Comparison of ENCODE assay signal across 10 mouse cellular contexts in genomic region chr5:114591151-114591561, GRCm38 (mm10). TPM values are rescaled to one million over a fixed set of nuclear protein-coding genes. Genes with fewer than 3 reads are reported as not detected.
DNase-seq lines count a peak whose midpoint lies in the region; ATAC-seq and TF ChIP-seq lines count a peak whose summit lies in the region.
"Had no signal": no experiment of that assay in that cellular context is flagged by ENCODE, and none has a peak within 500 bp of the region (broad histone marks: within the 10 kb centered on the region; RNA-seq: fewer than 3 reads in every experiment).

No protein-coding gene starts in this region.

- DNase-seq in hindbrain, embryonic 10.5 days (ENCODE audit: low spot score), result no peak
- DNase-seq in G1E (ENCODE audit: low spot score), result peak; percentile 88
- no peak for DNase-seq in forebrain, embryonic 11.5 days (ENCODE audit: low spot score)
- no peak for DNase-seq in cerebellum, postnatal 4 days (ENCODE audit: low spot score in 2 of 2)
- no peak for DNase-seq in layer of hippocampus, adult 8-10 months (ENCODE audit: low spot score in 2 of 2)
- no peak for DNase-seq in T-cell, adult 2 months (ENCODE audit: low spot score)

- TF ChIP-seq CTCF in G1E (IDR thresholded peaks at IDR 0.05; ENCODE audit: low read depth, low read length), result no peak

- no peak overlapping the region for H3K9ac ChIP-seq in hindbrain, embryonic 16.5 days (ENCODE audit: low read depth, low read length)
- no peak overlapping the region for H3K9ac ChIP-seq in forebrain, embryonic 11.5 days (ENCODE audit: low read length)
- H3K9ac ChIP-seq in liver, embryonic 15.5 days, result no peak overlapping the region
- H3K9ac ChIP-seq: limb, embryonic 12.5 days had no signal

- no peak overlapping the region for H3K4me2 ChIP-seq in hindbrain, embryonic 16.5 days (ENCODE audit: low read length)
- no peak overlapping the region for H3K4me2 ChIP-seq in forebrain, embryonic 11.5 days (ENCODE audit: low read depth, low read length, severe bottlenecking)
- peak overlapping the region; percentile 31 for H3K4me2 ChIP-seq in liver, embryonic 15.5 days
- H3K4me2 ChIP-seq: limb, embryonic 12.5 days had no signal

- WGBS in hindbrain, embryonic 10.5 days, result 44% methylated on average over 15 of the region's 15 CpGs
- WGBS in hindbrain, embryonic 16.5 days, result 31% methylated on average over 15 of the region's 15 CpGs
- WGBS in forebrain, embryonic 11.5 days, result 56% methylated on average over 15 of the region's 15 CpGs
- 7% methylated on average over 15 of the region's 15 CpGs for WGBS in liver, embryonic 15.5 days (ENCODE audit: insufficient replicate concordance)

- H3K27ac ChIP-seq in hindbrain, embryonic 10.5 days, result peak overlapping the region; percentile 83
- no peak overlapping the region for H3K27ac ChIP-seq in hindbrain, embryonic 16.5 days (ENCODE audit: low read depth, low read length)
- H3K27ac ChIP-seq in forebrain, embryonic 11.5 days (ENCODE audit: low read depth, low read length), result peak overlapping the region; percentile 34
- no peak overlapping the region for H3K27ac ChIP-seq in liver, embryonic 15.5 days (replicated peaks)
- H3K27ac ChIP-seq: limb, embryonic 12.5 days had no signal

- H3K9me3 ChIP-seq in hindbrain, embryonic 10.5 days, result no peaks in the 10 kb centered on the region
- H3K9me3 ChIP-seq in hindbrain, embryonic 16.5 days (ENCODE audit: control insufficient read depth, low read length), result no peaks in the 10 kb centered on the region
- H3K9me3 ChIP-seq in G1E (replicated peaks), result no peaks in the 10 kb centered on the region
- H3K9me3 ChIP-seq in forebrain, embryonic 11.5 days (ENCODE audit: control insufficient read depth, low read length), result no peaks in the 10 kb centered on the region
- no peaks in the 10 kb centered on the region for H3K9me3 ChIP-seq in liver, embryonic 15.5 days (replicated peaks)
- H3K9me3 ChIP-seq: limb, embryonic 12.5 days had no signal

- ATAC-seq in hindbrain, embryonic 16.5 days, result no peak; the same call in 1 of the 2 replicates
- peak; percentile 87 for ATAC-seq in G1E (ENCODE audit: extremely low read depth, insufficient number of reproducible peaks, low FRiP score, poor library complexity, severe bottlenecking)
- no peak for ATAC-seq in forebrain, embryonic 11.5 days (replicated peaks; ENCODE audit: low FRiP score)
- ATAC-seq in liver, embryonic 15.5 days (ENCODE audit: insufficient read depth), result peak; percentile 46
- ATAC-seq: inflammation-experienced regulatory T-cells, adult 6 months had no signal

- H3K36me3 ChIP-seq in hindbrain, embryonic 10.5 days, result peaks cover 23% of the 10 kb centered on the region
- peaks cover 9% of the 10 kb centered on the region; the same call in 1 of the 2 replicates for H3K36me3 ChIP-seq in hindbrain, embryonic 16.5 days (ENCODE audit: control insufficient read depth, insufficient read depth, low read length)
- H3K36me3 ChIP-seq in G1E (replicated peaks), result peaks cover 31% of the 10 kb centered on the region
- H3K36me3 ChIP-seq in forebrain, embryonic 11.5 days (ENCODE audit: control insufficient read depth, insufficient read depth, low read length), result no peaks in the 10 kb centered on the region
- H3K36me3 ChIP-seq in liver, embryonic 15.5 days (replicated peaks), result no peaks in the 10 kb centered on the region
- H3K36me3 ChIP-seq: limb, embryonic 12.5 days had no signal

- peaks cover 10% of the 10 kb centered on the region for H3K27me3 ChIP-seq in hindbrain, embryonic 10.5 days (ENCODE audit: insufficient read depth, poor library complexity, severe bottlenecking)
- no peaks in the 10 kb centered on the region for H3K27me3 ChIP-seq in hindbrain, embryonic 16.5 days (replicated peaks; ENCODE audit: control insufficient read depth, insufficient read depth, low read length)
- H3K27me3 ChIP-seq in G1E (ENCODE audit: insufficient read depth, low read length), result peaks cover 28% of the 10 kb centered on the region
- H3K27me3 ChIP-seq in forebrain, embryonic 11.5 days (ENCODE audit: control insufficient read depth, insufficient read depth, low read length), result no peaks in the 10 kb centered on the region
- H3K27me3 ChIP-seq in liver, embryonic 15.5 days, result no peaks in the 10 kb centered on the region

- no peak overlapping the region for H3K4me3 ChIP-seq in hindbrain, embryonic 10.5 days
- no peak overlapping the region for H3K4me3 ChIP-seq in hindbrain, embryonic 16.5 days (ENCODE audit: low read length)
- H3K4me3 ChIP-seq in G1E (ENCODE audit: low read depth, low read length), result peak overlapping the region; percentile 59; the same call in 1 of the 2 replicates
- no peak overlapping the region for H3K4me3 ChIP-seq in forebrain, embryonic 11.5 days (ENCODE audit: low read depth, low read length)
- H3K4me3 ChIP-seq in liver, embryonic 15.5 days (replicated peaks), result no peak overlapping the region
- H3K4me3 ChIP-seq: limb, embryonic 12.5 days had no signal

- H3K4me1 ChIP-seq in hindbrain, embryonic 10.5 days (replicated peaks), result peaks cover 97% of the 10 kb centered on the region
- H3K4me1 ChIP-seq in hindbrain, embryonic 16.5 days (ENCODE audit: control insufficient read depth, insufficient read depth, low read depth, low read length), result peaks cover 59% of the 10 kb centered on the region
- H3K4me1 ChIP-seq in G1E (ENCODE audit: insufficient read depth, low read depth, low read length), result peaks cover 60% of the 10 kb centered on the region
- H3K4me1 ChIP-seq in forebrain, embryonic 11.5 days (replicated peaks; ENCODE audit: control insufficient read depth, insufficient read depth, low read length), result peaks cover 55% of the 10 kb centered on the region
- peaks cover 74% of the 10 kb centered on the region for H3K4me1 ChIP-seq in liver, embryonic 15.5 days (replicated peaks)

RNA-seq across cellular contexts. Expression of gene Fam222a, which starts 23.3 kb away (rescaled TPM):
- 3.9 and 6.5 TPM in 2 replicates for polyA plus RNA-seq in hindbrain, embryonic 10.5 days (2016; fragmentation: Nextera tagmentation; extraction: Ambion mirVana)
- polyA plus RNA-seq in hindbrain, embryonic 16.5 days (2015; fragmentation: Nextera tagmentation; extraction: Ambion mirVana), result 4.7 and 4.9 TPM in 2 replicates
- total RNA-seq in G1E (2014; fragmentation: Nextera tagmentation) (3.2 and 3.8 TPM in 2 replicates), G1E (2017) (0.12 and 0.71 TPM in 2 replicates)
- 6.9 and 7.3 TPM in 2 replicates for polyA plus RNA-seq in G1E (2012)
- polyA plus RNA-seq in forebrain, embryonic 11.5 days (2014; fragmentation: Nextera tagmentation; extraction: Ambion mirVana), result 8.7 and 9.4 TPM in 2 replicates
- 0.50 and 0.73 TPM in 2 replicates for polyA plus RNA-seq in liver, embryonic 15.5 days (2015; fragmentation: Nextera tagmentation; extraction: Ambion mirVana)
- total RNA-seq in layer of hippocampus, adult 8-10 months (2022), result 1 to 10 TPM; 4.9 to 7.2 (median 6.7) TPM
- polyA plus RNA-seq: inflammation-experienced regulatory T-cells, adult 6 months had no signal

Comparison
In these comparisons a context has a peak if more than half of its experiments do, and no peak if none do; other contexts are left out.
1. H3K27ac ChIP-seq: peak in hindbrain, embryonic 10.5 days (single experiment) and forebrain, embryonic 11.5 days (single experiment); none in hindbrain, embryonic 16.5 days (single experiment) and liver, embryonic 15.5 days (single experiment).
2. ATAC-seq: peak in G1E (single experiment) and liver, embryonic 15.5 days (single experiment); none in hindbrain, embryonic 16.5 days (single experiment) and forebrain, embryonic 11.5 days (single experiment).